Mouse (Mus musculus) liver, embryonic 16.5 days (tissue): ENCODE measurements around the gene Foxn4. TPM values are rescaled to one million over a fixed set of nuclear protein-coding genes. Genes with fewer than 3 reads are reported as not detected.

Experiments
- ATAC-seq: fragments of 200-750 bp; cut with Nextera tagmentation; 2 replicates; pipeline ENCODE4 v1.8.0; 2017; ENCODE audit warnings: low read depth, mild to moderate bottlenecking, moderate number of reproducible peaks, moderate library complexity
- H3K27ac ChIP-seq: fragments of 300-500 bp; sonication (generic); 2 replicates; pipeline ENCODE4 v1.5.1; 2014; ENCODE audit warnings: mild to moderate bottlenecking, low read length
- H3K27me3 ChIP-seq: fragments of 300-500 bp; sonication (generic); 2 replicates; pipeline ENCODE4 v1.6.1; 2014; ENCODE audit warnings: low read depth, low read length, mixed read lengths; ENCODE audit not compliant: control insufficient read depth, insufficient read depth
- H3K36me3 ChIP-seq: fragments of 300-500 bp; sonication (generic); 2 replicates; pipeline ENCODE4 v1.6.1; 2014; ENCODE audit warnings: mild to moderate bottlenecking; ENCODE audit not compliant: control insufficient read depth, insufficient read depth
- H3K4me1 ChIP-seq: fragments of 300-500 bp; sonication (generic); 2 replicates; pipeline ENCODE4 v1.6.1; 2014; ENCODE audit warnings: low read depth, low read length, mixed read lengths; ENCODE audit not compliant: control insufficient read depth
- H3K4me2 ChIP-seq: fragments of 300-500 bp; sonication (generic); 2 replicates; pipeline ENCODE4 v1.6.1; 2014; ENCODE audit warnings: low read depth, low read length, mixed read lengths
- H3K4me3 ChIP-seq: fragments of 300-500 bp; sonication (generic); 2 replicates; pipeline ENCODE4 v1.5.1; 2014; ENCODE audit warnings: low read depth, mild to moderate bottlenecking, low read length
- H3K9ac ChIP-seq: fragments of 300-500 bp; sonication (generic); 2 replicates; pipeline ENCODE4 v1.6.1; 2014; ENCODE audit warnings: low read depth, low read length
- H3K9me3 ChIP-seq: fragments of 300-500 bp; sonication (generic); replicated peaks from 2 replicates; pipeline ENCODE4 v1.6.1; 2016; ENCODE audit warnings: low read length; ENCODE audit not compliant: control insufficient read depth
- WGBS: fragments of 180-500 bp; shearing (Covaris S2); extraction: QIAGEN DNeasy Blood & Tissue Kit; methylation state at CpG from one replicate; pipeline ENCODE4 v1.1.7; 2014; ENCODE audit not compliant: insufficient replicate concordance; 5-methylcytosine and 5-hydroxymethylcytosine counted together
- polyA plus RNA-seq: library from polyadenylated mRNA; unstranded; fragments of >200 nt; fragmentation: Nextera tagmentation; extraction: Ambion mirVana; gene quantifications from 2 replicates; pipeline ENCODE4 v1.2.1, GENCODE M21; 2015

Foxn4 gene
- polyA plus RNA-seq, 1 experiment from 2014 or later, result not detected

DNA sequence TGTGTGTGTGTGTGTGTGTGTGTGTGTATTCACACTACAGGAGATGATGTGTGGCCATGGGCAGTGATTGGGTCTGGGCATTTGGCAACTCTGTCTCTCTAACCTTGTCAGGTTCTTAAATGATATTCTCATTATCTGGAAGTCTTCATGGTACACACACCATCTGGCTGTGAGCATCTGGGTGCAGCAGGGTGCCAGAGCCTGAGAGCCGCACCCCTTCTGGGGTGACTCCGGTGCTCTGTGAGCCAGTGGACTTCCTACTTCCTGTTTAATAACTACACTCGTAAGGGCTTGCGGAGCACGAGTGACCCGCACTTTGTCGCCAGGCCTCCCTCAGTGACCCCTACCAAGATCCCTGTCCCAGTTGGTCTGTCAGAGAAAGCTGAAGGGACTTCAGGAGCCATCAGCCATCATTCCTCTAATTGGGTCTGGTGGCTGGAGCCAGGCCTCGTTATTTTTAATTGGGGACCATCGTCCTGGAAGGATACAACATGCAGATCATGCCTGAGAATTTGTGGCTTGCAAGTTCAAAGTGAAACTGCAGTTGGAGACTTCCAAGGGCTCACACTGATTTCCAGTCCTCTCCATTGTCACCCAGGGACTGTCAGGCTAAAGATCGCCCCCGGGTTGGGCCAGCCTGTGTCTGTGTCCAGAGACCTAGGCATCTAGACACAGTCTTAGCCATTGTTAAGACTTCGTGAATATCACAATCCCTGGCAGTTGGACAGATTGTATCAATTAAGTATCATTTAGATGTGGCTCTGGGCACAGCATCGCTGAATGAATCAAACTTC lies 11.2 kb upstream of the Foxn4 start:
- ATAC-seq, result no peak
- 57% methylated on average over 13 of the region's 13 CpGs for WGBS
- Histone ChIP-seq H3K4me3 (no peak overlapping the region), H3K9ac (no peak overlapping the region), H3K27ac (no peak overlapping the region), H3K9me3 (no peaks in the 10 kb centered on the region), H3K27me3 (no peaks in the 10 kb centered on the region; the same call in 1 of the 2 replicates), H3K4me1 (no peaks in the 10 kb centered on the region), H3K4me2 (no peak overlapping the region), H3K36me3 (no peaks in the 10 kb centered on the region)

DNA sequence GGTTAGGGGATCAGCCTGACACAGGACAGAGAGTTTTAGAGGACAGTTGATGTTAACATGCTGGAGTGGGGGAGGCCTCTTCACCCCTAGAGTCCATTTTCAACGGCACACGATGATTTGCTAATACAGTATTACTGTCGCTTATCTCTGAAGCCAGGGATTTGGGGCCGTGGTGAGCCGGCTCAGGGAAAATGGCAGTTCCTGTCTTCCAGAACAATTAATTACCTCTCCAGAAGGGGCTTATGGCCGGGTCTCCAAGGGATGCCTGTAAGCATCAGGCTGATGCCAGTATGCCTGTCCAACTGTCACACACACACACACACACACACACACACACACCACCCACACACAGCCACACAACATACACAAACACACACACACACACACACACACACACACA lies 8.7 kb upstream of the Foxn4 start:
- no peaks in the 10 kb centered on the region for H3K9me3 ChIP-seq
- H3K4me1 ChIP-seq, result no peaks in the 10 kb centered on the region
- ATAC-seq, result no peak
- no peak overlapping the region for H3K4me3 ChIP-seq
- H3K27me3 ChIP-seq, result no peaks in the 10 kb centered on the region; the same call in 1 of the 2 replicates
- WGBS, result 32% methylated on average over 6 of the region's 6 CpGs
- H3K9ac ChIP-seq, result no peak overlapping the region
- no peak overlapping the region for H3K4me2 ChIP-seq
- H3K27ac ChIP-seq, result no peak overlapping the region
- no peaks in the 10 kb centered on the region for H3K36me3 ChIP-seq

DNA sequence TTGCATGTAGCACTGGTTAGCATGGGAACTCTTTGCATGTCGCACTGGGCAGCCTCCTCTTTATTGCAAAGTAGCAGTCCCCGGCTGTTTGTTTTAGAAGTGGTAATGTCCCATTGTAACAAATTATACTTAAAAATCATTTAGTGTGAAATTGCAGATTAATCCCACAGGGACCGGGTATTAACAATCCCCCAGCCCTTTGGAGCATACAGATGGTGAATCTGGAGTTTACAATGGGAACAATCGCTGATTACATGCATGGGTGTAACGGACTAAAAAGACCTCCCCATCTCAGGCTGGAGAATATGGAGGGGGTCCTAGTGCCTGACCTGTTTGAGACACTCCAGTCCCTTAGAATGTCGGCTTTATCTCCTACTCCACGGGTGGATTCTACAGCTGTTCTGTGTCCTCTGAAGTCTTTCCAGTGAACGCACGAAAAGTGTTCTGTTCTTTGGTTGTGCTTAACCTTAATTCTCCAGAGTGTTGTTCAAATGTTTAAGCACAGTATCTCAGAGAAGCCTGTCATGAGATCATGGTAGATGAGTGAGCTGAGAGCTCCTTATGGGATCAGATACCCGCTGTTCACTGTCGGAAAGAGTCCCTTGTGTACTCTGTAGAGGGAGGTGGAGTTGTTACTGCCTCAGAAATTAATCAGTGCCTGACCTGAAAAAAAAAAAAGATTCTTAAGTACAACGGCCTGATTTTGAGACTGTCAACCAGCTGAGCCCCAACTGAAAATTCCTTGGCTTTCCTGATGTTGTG lies 6.0 kb upstream of the Foxn4 start:
- WGBS, result 58% methylated on average over 12 of the region's 12 CpGs
- no peak for ATAC-seq
- Histone ChIP-seq H3K9me3 (no peaks in the 10 kb centered on the region), H3K4me2 (no peak overlapping the region), H3K4me3 (no peak overlapping the region), H3K4me1 (no peaks in the 10 kb centered on the region), H3K27me3 (peaks cover 19% of the 10 kb centered on the region), H3K36me3 (no peaks in the 10 kb centered on the region), H3K9ac (no peak overlapping the region), H3K27ac (no peak overlapping the region)

DNA sequence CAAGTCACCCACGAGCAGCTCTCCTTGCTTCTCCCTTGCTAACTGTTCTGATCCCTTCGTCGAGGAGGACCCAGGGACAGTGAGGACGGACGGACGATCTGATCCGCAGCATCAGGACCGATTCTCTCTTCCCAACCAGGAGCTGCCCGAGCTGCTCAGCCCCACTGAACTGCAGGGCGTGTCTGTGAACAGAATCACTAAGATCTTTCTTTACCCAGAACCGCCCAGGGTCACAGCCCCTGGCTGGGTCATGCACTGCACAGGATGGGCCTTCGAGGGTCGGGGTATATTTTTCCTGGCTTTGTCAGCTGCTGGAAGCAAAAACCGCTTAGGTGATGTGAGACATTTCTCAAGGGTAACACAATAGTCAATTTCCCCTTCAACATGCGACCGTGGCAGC lies 2.4 kb upstream of the Foxn4 start:
- no peaks in the 10 kb centered on the region for H3K36me3 ChIP-seq
- ATAC-seq, result no peak
- no peak overlapping the region for H3K27ac ChIP-seq
- WGBS, result 29% methylated on average over 16 of the region's 16 CpGs
- H3K4me1 ChIP-seq, result no peaks in the 10 kb centered on the region
- H3K9me3 ChIP-seq, result no peaks in the 10 kb centered on the region
- H3K9ac ChIP-seq, result no peak overlapping the region
- no peak overlapping the region for H3K4me3 ChIP-seq
- H3K27me3 ChIP-seq, result peaks cover 53% of the 10 kb centered on the region
- no peak overlapping the region for H3K4me2 ChIP-seq

DNA sequence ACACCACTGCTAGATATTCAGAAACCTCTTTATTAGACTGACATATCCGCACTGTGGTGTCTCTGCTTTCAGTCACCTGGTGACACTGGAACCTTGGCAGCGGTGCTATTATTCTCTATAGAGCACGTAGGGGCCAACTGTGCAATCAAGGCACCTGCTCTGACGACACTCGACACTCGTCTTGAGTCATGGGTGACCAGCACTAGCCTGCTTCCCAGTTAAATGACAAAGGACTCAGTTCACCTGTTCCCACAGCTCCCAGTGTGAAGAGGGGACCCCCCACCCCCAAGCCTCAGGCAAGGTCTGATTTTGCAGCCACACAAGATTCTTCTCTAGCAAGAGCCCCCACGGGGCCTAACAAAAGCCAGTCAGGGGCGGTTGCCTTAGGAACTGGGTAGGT lies 1.7 kb upstream of the Foxn4 start:
- no peak overlapping the region for H3K4me2 ChIP-seq
- no peaks in the 10 kb centered on the region for H3K36me3 ChIP-seq
- no peak overlapping the region for H3K9ac ChIP-seq
- no peaks in the 10 kb centered on the region for H3K9me3 ChIP-seq
- 24% methylated on average over 8 of the region's 8 CpGs for WGBS
- H3K27me3 ChIP-seq, result peaks cover 55% of the 10 kb centered on the region
- no peaks in the 10 kb centered on the region for H3K4me1 ChIP-seq
- no peak overlapping the region for H3K27ac ChIP-seq
- H3K4me3 ChIP-seq, result no peak overlapping the region
- no peak for ATAC-seq

DNA sequence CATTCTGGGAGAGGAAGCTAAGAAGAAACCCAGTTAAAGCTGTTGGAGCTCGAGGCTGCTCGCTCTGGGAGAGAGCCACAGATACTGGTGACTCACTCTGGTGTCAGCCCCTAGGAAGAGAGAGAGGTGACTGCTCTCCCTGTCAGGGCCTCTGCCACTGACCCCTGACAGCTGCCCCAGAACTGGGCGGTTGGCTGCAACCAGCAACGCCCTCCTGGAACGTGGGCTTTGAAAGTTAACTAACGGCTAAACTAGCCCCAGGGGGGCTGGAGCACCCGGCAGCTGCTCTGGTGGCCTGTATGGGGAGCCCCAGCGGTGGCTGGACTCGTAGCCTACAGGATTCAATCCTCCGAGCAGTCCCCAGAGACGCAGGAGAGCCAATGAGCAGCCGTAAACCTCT lies 3.6 kb downstream of the Foxn4 start:
- Histone ChIP-seq H3K4me1 (no peaks in the 10 kb centered on the region), H3K9ac (no peak overlapping the region), H3K4me2 (no peak overlapping the region), H3K27ac (no peak overlapping the region), H3K4me3 (no peak overlapping the region), H3K27me3 (peaks cover 40% of the 10 kb centered on the region), H3K9me3 (no peaks in the 10 kb centered on the region), H3K36me3 (no peaks in the 10 kb centered on the region)
- no peak for ATAC-seq
- WGBS, result 19% methylated on average over 12 of the region's 12 CpGs

DNA sequence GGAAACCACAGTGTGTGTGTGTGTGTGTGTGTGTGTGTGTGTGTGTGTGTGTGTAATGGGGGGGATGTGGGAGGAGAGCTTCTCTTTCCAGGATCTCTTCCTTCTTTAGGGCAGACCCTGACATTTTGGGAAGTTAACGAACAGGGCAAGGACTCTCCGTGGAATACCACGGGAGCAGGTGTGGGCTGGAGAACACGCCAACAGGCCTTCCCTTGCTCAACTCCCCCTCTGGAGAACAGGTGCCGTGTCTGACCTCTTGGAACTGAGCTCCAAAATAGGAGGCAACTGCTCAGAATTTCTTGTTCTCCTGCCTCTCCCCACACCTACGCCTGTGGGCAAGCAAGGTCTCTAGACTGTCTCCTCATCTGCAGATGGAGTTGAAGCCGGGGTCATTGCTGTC lies 4.1 kb downstream of the Foxn4 start:
- H3K9me3 ChIP-seq, result no peaks in the 10 kb centered on the region
- no peaks in the 10 kb centered on the region for H3K36me3 ChIP-seq
- H3K4me1 ChIP-seq, result no peaks in the 10 kb centered on the region
- WGBS, result 25% methylated on average over 7 of the region's 7 CpGs
- no peak overlapping the region for H3K4me3 ChIP-seq
- H3K4me2 ChIP-seq, result no peak overlapping the region
- no peak for ATAC-seq
- H3K9ac ChIP-seq, result no peak overlapping the region
- H3K27me3 ChIP-seq, result peaks cover 35% of the 10 kb centered on the region
- H3K27ac ChIP-seq, result no peak overlapping the region

DNA sequence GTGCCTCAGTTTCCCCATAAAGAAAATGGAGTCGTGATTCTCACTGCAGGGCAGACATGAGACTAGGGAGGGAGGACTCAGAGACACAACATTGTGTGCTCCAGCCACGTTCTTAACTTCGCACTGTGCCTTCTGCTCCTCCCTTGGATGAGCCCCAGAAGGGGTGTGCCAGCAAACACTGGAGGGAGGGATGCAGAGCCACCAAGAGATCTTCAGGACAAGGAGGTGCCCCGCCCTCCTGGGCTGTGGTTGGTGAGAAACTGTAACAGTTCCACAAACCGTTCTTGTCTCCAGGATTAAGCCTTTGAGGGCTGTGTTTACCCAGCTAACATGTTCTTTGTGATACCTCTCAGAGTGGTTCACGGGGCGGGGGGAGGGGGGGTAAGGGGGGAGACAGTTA lies 5.0 kb downstream of the Foxn4 start:
- no peak overlapping the region for H3K27ac ChIP-seq
- WGBS, result 19% methylated on average over 7 of the region's 7 CpGs
- H3K4me3 ChIP-seq, result no peak overlapping the region
- no peak for ATAC-seq
- peaks cover 26% of the 10 kb centered on the region for H3K27me3 ChIP-seq
- H3K4me1 ChIP-seq, result no peaks in the 10 kb centered on the region
- H3K9me3 ChIP-seq, result no peaks in the 10 kb centered on the region
- no peak overlapping the region for H3K4me2 ChIP-seq
- H3K36me3 ChIP-seq, result no peaks in the 10 kb centered on the region
- H3K9ac ChIP-seq, result no peak overlapping the region

DNA sequence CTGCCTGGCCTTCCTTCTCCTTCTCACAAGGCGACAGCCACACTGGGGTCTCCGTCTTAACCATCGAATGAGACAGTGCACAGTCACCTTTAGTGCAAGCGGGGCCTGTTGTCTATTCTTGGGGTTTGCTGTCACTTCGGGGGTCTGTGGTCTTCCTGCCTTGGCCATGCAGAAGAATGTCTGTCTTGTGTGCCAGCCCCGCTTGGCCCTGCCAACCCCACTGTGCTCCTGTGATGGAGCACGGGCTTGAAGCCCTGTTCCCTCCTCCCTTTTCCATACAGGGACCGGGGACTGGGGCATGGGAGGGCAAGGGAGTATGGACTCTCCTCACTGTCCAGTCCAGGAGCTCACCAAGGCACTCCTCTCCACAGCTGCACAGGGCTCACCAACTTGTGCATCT lies 8.8 kb downstream of the Foxn4 start:
- H3K4me2 ChIP-seq, result no peak overlapping the region
- WGBS, result 53% methylated on average over 8 of the region's 8 CpGs
- no peak overlapping the region for H3K9ac ChIP-seq
- H3K27ac ChIP-seq, result no peak overlapping the region
- no peak overlapping the region for H3K4me3 ChIP-seq
- no peaks in the 10 kb centered on the region; the same call in 1 of the 2 replicates for H3K27me3 ChIP-seq
- no peaks in the 10 kb centered on the region for H3K9me3 ChIP-seq
- no peak for ATAC-seq
- no peaks in the 10 kb centered on the region for H3K4me1 ChIP-seq
- no peaks in the 10 kb centered on the region for H3K36me3 ChIP-seq
